Mouse (Mus musculus) T-helper 17 cell (primary cell): ENCODE data around the gene Trp53inp2.

Experiments
- in situ Hi-C, 2 experiments: fragments of 300-600 bp; cut with MboI, MseI; formaldehyde crosslinking; loops; 1 replicate in 1 of 2; 2 replicates in 1 of 2; pipeline ENCODE4 v1.15.1; 2025; ENCODE audit warnings: high pct_unique_total_duplicates in 2 of 2

Gene Trp53inp2

DNA sequence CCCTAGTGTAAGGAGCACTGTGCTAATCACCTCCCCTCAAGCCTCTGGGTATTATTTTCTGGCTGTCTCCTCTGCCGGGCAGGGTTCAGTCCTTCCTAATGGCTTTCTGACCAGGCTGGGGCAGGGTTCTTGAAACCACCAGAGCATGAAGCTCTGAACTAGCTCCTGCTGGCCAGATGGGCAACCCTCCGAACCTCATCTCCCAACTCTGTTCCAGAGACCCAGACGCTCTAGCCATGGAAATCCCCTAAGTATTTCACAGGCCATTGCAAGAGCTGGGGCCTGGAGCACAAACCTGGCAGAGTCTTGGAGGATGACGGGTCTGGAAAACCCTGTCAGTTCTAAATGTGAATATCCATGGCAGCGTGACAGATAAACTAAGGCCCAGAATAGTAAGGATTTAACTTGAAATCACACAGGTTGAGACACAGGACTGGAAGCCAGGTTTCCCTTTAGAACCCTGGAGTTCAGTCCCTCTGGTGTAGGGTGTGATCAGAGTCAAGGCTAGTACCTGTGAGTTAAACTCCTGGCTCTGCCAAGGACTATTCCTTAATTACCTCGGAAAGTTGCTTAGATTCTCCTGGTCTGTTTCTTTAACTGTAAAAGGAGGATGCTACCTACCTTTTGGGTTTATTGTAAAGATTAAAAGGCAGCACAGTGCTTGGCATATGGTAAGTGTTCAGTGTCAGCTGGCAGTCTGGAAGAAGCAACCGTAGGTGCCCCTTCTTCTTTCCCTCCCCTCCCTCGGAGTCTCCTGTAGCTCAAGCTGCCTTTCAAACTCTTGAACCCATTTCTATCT is at the start of gene Trp53inp2:
Gene Trp53inp2 (plus strand): TSS at position 799 of the 799 bp plus-strand sequence.
- in situ Hi-C loops, result no loop called here

DNA sequence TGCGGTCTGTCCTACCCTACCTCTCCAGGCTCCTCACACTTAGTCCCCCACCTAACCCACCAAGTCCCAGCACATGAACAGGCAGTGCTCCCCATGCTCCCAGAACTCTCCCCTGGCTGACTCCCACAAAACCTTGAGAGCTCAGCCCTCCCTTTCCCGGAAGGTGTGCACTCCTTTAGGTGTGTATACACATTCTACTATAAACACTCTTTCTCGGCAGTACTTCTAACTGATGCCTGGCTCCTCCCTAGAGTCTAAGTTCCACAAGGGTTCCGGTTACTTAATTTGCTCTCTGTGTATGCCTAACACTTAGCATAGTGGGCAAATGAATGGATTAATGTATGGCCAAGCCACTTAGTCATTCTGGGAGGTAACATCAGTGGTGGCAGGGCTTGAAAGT is 49.5 kb upstream of the Trp53inp2 start:
- in situ Hi-C loops, result no loop called here

DNA sequence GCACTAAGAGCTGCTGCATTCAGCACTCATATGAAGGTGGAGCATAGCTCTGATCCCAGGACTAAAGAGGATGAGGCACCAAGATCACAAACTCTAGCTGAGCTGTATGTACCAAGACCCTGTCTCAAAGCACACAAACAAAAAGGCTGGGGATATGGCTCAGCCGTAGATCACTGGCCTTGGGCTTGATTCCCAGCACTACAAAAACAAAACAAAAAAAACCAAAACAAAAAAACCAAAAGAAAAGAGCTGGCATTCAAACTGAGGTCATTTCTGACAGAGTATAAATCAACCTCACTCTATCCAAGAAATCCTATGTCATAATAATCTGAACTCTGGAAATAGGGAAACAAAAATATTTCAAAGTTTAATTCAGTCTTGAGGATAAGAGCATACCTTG is 47.4 kb upstream of the Trp53inp2 start:
- in situ Hi-C loops, result no loop called here

DNA sequence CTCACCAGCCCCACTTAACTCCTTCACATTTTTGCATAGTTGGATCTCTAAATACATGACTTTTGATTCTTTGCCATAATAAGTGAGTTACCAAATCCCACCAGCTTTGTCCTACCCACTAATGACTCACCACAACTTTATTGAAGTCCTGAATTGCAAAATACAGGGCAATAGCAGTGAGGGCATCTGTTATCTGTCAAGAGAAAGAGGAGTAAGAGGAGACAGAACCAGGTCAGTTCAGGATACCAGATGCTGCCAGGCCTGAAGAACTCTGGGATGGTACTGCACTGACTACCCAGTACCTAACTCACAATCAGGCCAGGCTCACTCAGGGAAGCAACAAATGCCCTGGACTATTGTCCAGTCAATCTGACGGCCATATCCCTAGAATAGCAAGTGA is 45.6 kb upstream of the Trp53inp2 start:
- in situ Hi-C loops, result no loop called here

DNA sequence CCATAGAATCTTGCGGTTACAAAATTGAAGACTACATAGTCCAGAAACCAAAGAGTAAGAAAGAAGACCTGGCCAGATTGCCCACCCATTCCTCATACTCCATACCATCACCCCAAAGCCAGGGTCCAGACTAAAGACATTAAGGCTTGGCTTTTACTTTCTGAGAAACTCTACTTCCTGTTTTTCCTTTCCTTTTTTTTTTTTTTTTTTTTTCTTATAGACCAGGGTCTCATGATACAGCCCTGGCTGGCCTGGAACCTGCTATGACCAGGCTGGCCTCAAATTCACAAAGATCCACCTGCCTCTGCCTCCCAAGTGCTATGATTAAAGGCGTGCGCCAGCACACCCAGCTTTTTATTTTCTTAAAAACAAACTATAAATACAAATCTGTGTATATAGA is 44.6 kb upstream of the Trp53inp2 start:
- in situ Hi-C loops, result no loop called here

DNA sequence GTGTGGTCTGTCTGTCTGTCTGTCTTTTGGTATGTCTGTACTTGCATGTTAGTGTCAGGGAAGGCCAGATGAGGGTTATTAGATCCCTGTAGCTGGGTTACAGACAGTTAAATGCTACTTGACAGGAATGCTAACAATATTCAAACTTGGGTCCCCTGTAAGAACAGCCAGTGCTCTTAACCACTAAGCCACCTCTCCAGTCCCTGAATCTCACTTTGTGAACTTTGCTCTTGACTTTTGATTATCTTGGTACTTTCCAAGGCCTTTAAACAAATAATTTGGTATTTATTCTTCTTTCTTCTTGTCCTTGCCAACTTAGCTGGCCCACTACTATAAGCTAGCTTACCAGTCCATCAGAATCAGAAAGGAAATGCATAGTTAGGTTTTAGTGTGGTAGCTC is 40.7 kb upstream of the Trp53inp2 start:
- in situ Hi-C loops, result no loop called here

DNA sequence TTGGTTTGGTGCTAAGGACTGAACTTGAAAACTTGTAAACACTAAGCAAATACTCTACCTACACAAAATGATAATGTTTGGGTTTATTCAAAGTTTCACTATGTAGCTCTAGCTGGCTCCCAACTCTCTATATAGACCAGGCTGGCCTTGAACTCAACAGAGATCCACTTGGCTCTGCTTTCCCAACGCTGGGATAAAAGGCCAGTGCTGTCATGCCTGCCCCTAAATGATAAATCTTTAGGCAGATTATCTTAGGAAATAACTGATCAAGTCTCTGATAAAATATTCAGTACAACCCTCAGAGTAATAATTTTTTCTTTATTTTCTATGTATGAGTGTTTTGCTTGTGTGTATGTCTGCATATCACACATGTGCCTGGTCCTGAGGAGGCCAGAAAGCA is 34.2 kb upstream of the Trp53inp2 start:
- in situ Hi-C loops, result no loop called here

DNA sequence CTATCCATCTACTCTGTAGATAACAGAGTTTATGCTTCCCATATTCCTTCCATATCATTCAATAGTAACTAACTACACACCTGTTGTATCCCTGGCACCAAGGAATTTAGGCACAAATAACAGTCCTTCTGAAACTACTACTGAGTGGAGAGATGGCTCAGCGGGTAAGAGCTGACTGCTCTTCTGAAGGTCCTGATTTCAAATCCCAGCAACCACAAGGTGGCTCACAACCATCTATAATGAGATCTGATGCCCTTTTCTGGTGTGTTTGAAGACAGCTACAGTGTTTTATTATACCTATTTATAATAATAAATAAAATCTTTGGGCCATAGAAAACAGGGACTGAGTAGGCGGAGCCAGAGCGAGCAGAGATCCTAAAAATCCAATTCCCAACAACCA is 26.5 kb upstream of the Trp53inp2 start:
- in situ Hi-C loops, result no loop called here

DNA sequence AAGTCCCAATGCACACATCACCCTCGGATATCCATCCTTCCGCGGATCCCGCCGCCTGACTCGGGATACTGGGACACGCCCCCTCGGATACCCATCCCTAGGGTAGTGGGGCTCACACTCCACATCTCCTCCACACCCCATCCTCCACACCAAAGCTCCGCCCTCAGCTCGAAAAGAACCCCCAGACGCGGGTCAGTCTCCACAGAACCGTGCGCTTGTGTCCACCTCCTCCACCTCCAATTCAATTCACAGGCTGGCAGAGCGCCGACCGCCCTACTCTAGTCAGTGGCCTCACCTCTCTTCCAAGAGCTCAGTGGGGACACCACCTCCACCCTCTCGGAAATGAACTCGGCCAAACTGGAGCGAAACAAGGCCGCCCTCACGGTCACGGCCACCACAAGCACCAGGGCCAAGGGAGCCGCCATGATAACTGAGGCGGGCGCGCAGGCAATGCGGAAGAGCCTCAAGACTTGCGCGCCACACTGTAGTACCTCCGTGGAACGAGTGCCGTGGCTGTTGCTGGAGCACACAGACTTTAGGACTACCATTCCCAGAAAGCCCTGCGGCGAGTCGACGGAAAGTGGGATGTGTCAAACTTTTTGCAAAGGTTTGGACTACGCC is 23.8 kb upstream of the Trp53inp2 start, which contains the start of gene Pigu:
Gene Pigu (minus strand): TSS at position 460 of the 621 bp plus-strand sequence.
- in situ Hi-C loops, result no loop called here

DNA sequence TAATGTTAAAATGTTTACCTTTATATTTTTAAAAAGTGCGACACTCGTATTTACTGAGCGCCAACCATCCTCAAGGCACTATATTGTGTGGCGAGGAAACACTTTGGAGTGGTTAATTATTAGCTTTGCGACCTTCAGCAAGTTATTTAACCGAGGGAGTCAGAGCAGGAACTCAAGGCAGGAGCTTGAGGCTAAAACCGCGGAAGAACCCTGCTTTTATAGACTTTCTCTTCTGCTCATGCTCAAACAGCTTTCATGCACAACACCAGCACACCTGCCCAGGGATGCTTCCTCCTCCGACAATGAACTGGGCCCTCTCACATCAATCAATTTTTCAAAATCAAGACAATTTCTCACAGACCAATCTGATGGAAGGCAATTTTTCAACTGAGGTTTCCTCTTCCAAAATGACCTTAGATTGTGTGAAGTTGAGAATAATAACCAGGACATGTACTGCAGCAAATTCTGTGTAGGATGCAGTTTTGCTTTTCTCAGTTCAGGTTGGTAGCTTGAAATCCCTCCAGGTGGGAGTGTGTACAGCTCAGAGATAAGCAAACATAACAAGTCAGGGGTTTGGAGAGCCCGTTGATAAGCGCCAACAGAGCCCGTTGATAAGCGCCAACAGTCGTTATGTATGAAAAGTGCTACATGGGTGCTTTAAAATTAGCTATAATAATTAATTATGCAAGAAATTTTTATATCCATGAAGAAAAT is 23.0 kb upstream of the Trp53inp2 start:
- in situ Hi-C loops, result no loop called here

DNA sequence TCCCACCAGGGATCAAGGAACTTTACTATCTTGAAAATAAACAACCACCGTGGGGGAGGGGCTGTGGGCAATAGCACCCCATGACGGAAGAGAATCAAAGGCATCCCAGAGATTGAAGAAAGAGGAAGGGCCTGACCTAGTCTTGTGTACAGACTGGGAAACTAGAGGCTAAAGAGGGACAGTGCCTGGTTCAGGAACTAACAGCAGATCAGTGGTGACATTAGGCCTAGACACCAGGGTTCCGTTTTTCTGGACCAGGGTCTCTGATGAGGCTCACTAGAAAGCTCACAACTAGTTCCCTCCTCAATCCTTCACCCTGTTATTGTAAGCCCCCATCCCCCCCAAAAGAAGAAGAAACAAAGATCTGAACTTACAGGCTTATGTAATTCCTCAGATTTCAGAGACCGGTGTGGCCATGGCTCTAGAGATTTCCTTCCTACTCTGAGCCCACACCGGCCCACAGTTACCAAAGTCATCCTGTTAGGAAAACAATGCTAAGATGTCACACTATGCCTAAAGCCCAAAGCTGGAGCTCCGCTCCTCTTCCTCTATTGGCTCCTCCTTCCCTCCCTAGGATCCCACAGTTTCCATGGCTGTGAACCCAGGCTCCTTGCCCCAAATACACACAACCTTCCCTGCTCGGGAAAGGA is 13.1 kb upstream of the Trp53inp2 start:
- in situ Hi-C loops, result no loop called here

DNA sequence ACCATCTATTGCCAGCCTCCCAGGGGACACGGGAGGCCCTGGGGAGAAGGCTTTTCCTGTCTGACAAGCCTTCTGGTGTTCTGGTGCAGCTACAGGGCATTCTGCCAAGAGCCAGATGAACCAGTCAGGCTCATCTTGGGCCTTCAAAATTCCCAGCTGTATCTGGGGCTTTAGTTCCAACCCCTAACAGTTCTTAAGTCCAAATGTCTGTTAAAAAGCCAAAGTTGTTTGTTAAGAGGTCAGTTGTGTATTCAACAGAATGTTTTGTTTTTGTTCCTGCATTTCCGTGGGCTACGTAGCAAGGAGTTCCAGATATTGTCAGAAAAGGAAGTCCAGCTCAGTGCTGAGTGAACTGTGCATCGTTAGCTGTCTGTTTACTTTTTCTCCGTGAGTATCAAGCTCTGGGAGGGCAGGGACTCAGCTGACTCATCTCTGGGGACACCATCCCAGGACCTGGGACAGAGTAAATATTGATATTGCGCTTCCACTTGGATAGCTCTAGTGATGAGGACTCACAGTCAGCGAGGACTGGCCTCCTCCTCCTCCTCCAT is 11.5 kb upstream of the Trp53inp2 start:
- in situ Hi-C loops, result no loop called here

DNA sequence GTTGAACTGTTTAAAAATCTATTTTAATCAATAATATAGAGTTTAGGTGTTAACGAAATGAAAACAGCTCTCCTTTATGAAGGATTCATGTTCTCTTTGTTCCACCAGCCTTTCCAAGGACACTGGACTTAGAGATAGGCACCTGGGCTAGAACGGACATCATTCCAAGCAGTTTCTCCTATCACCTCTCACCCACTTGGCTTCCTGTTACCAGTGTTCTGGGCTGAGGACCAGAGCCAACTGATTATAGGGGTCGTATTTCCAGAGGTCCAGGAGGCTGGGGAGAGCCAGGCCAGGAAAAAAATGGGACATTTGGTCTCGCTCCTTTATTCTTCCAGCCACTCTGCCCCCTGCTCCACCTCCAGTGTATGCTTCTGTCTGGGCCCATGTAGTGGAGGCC is 8.4 kb upstream of the Trp53inp2 start:
- in situ Hi-C loops, result no loop called here

DNA sequence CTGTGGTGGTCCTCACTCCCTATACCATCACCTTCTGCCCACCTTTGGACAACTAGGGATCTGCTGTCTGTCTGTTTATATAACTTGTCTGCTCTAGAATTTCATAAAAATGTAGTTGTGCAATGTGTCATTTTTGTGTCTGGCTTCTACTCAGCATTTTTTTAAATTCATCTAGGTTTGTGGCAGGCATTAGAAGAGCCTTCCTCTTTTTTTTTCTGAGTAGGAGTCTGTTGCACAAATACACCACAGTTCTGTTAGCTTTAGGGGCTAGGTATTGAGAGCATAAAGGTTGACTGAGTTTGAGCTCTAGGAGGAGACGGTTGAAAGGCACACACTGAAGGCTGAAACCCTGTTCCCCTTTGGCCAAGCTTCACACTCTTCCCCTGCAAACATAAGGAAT is 7.6 kb upstream of the Trp53inp2 start:
- in situ Hi-C loops, result no loop called here

DNA sequence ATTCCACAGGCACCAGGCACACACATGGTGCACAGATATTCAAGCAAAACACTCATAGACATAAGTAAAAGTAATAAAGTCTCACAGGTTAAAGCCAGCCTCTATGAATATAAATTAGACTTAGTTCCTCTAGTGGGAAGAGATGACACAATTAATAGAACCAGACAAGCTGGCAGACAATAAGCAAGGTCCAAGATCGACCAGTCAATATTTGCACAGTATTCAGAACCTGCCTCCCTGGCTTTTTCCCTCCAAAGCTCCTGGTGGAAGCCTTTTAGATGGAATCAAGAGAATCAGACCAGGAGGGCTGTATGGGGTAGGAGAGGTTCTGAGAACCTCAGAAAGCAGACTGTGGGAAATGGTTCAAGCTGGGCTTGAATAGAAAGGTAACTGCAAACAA is 7.0 kb upstream of the Trp53inp2 start:
- in situ Hi-C loops, result no loop called here

DNA sequence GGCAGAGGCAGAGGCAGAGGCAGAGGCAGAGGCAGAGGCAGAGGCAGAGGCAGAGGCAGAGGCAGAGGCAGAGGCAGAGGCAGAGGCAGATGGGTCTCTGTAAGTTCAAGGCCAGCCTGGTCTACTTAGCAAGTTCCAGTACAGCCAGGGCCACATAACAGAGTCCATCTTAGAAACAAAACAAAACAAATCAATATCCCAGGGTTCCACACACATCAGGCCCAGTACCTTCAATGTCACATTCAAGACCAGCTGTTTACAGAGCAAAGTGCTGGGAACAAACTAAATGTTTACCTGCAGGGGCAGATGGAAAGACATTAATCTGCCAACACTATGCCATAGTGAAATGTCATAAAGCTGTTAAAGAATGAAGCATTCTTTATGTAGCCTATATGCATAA is 6.3 kb upstream of the Trp53inp2 start:
- in situ Hi-C loops, result no loop called here

DNA sequence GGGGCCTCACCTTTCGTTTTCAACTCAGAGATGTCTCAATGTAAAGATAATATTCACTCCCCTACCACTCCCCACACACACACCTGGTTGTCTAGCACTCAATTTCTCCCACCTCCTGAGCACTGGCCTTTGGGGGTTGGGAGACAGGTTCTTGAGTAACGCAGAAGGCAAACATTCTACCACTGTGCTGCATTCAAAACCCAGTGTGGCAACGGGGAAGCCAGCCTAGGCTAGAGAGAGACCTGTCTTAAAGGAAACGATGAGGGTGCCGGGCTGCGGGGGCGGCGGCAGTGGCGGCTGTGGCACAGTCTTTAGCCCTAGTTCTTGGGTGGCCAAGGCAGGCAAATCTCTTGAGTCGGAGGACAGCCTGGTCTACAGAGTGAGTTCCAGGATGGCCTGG is 4.7 kb upstream of the Trp53inp2 start:
- in situ Hi-C loops, result no loop called here

DNA sequence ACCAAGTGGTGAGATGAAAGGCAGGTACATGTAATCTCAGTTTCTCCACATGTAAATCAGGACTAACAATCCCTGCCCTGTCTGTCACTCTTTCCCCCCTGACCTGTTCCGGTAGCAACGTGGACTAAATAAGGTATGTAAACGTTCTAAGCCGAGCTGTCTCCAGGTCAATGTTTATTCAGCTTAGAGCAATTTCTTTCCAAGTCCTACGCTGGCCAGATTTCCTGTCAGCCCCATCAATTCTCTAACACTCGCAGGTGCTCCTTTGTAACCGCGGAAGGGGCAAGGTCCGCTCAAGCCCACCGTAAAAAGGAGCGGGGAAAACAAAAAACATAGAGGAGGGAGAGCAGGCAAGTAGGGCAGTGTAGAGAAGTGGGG is 190 bp downstream of the Trp53inp2 start:
- in situ Hi-C loops, result no loop called here

DNA sequence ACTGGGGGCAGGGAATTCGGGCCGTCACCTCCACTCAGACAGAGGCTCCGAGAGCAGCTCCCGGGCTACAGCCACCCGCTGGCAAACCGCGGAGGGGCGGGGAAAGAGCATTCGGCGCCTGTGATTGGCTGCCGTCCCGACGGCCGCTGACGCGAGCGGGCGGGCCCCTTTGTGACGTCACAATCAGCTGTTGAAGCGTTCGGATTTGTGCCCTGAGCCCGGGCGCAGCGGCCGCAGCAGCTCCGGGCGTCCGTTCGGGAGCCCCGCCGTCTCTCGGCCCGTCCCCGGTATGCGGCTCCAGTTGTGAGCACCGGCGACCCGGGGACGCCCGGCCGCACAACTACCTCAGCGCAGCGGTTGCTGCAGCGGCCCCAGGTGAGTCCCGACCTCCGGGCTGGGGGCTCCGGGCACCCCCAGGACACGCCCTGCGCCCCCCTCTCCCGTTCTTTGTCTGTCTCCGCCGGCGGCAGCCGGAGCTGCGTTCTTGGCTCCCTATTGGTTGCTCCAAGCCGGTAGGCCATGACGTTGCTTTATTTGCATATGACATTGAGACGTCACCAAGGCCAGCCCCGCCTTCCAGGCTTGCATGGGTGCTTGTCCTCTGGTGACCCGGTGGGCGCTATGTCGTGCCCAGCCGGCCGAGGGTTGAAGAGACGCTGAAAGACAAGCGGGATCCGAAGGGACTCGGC is 928 bp downstream of the Trp53inp2 start:
- in situ Hi-C loops, result no loop called here

DNA sequence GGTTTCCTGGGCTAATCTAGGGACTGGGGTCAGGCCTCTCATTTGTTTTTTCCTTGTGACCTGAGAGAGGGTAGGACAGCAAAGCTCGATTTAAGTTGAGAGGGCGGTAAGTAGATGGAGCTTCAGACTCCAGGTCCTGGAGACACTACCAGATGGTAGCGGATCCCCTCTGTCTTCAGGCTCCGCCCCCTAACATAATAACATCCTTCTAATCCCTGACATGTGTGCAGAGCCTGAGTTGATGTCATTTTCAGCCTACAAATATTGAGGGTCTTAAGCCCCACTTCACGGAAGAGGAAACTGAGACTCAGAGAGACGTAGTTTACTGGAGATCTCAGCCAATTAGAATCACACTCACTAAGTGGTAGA is 1.5 kb downstream of the Trp53inp2 start:
- in situ Hi-C loops, result no loop called here

DNA sequence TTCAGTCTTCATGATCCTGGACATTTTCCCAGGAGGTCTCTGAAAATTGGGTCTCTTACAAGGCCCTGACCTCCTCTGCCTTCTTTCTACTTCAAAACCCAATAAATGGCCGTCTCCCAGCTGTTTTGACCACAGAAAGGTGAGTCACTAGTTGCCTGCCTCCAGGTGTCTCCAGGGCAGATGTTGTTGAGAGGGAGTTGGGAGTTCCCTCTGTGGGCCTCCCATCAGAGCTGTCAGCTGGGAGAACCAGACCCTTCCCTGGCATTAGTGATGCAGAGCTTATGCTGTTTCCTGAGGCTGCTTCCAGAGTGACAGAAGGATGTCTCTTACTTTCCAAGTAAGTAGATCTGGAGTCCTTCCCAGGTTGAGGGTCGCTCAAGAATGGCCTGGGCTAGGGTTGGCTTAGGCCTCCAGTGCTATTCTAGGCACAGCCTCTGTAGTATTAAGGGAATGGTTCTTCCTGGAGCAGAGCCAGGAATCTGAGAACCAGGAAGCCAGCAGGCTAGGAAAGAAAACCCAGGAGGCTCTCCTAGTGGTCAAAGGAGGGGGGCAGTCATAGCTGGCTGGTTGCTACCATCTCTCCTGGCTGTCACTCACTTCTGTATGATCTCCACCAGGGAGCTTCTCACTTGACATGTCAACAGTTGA is 2.1 kb downstream of the Trp53inp2 start:
- in situ Hi-C loops, result no loop called here
